Mouse (Mus musculus) lung, embryonic 16.5 days (tissue): ENCODE results near the gene Kirrel3. TPM values are rescaled to one million over a fixed set of nuclear protein-coding genes. Genes with fewer than 3 reads are reported as not detected.

Experiments
- ATAC-seq: fragments of 200-750 bp; cut with Nextera tagmentation; 2 replicates; pipeline ENCODE4 v1.8.0; 2017; ENCODE audit warnings: low read depth, mild to moderate bottlenecking, moderate library complexity
- H3K27ac ChIP-seq: fragments of 300-500 bp; sonication (generic); 2 replicates; pipeline ENCODE4 v1.5.1; 2014; ENCODE audit warnings: mild to moderate bottlenecking, control low read depth, low read length
- H3K27me3 ChIP-seq: fragments of 300-500 bp; sonication (generic); 2 replicates; pipeline ENCODE4 v1.6.1; 2014; ENCODE audit warnings: low read depth, low read length, mixed read lengths; ENCODE audit not compliant: control insufficient read depth, insufficient read depth
- H3K36me3 ChIP-seq: fragments of 300-500 bp; sonication (generic); 2 replicates; pipeline ENCODE4 v1.6.1; 2014; ENCODE audit warnings: low read length; ENCODE audit not compliant: control insufficient read depth, insufficient read depth
- H3K4me1 ChIP-seq: fragments of 300-500 bp; sonication (generic); replicated peaks from 2 replicates; pipeline ENCODE4 v1.6.1; 2014; ENCODE audit warnings: low read length, mixed read lengths; ENCODE audit not compliant: control insufficient read depth, insufficient read depth
- H3K4me2 ChIP-seq: fragments of 300-500 bp; sonication (generic); 2 replicates; pipeline ENCODE4 v1.6.1; 2014; ENCODE audit warnings: low read depth, low read length, control low read depth
- H3K4me3 ChIP-seq: fragments of 300-500 bp; sonication (generic); 2 replicates; pipeline ENCODE4 v1.5.1; 2014; ENCODE audit warnings: mild to moderate bottlenecking, low read length, control low read depth
- H3K9ac ChIP-seq: fragments of 300-500 bp; sonication (generic); 2 replicates; pipeline ENCODE4 v1.6.1; 2014; ENCODE audit warnings: low read length, control low read depth
- H3K9me3 ChIP-seq: fragments of 300-500 bp; sonication (generic); 2 replicates; pipeline ENCODE4 v1.6.1; 2016; ENCODE audit warnings: low read length; ENCODE audit not compliant: control insufficient read depth
- WGBS: fragments of 180-500 bp; shearing (Covaris S2); extraction: QIAGEN DNeasy Blood & Tissue Kit; methylation state at CpG from one replicate; pipeline ENCODE4 v1.1.7; 2014; 5-methylcytosine and 5-hydroxymethylcytosine counted together
- polyA plus RNA-seq: library from polyadenylated mRNA; unstranded; fragments of >200 nt; fragmentation: Nextera tagmentation; extraction: Ambion mirVana; gene quantifications from 2 replicates; pipeline ENCODE4 v1.2.1, GENCODE M21; 2015

Gene Kirrel3
- polyA plus RNA-seq, 1 experiment from 2014 or later: 1.2 TPM

- H3K27ac ChIP-seq: no peak overlapping the region
- H3K4me2 ChIP-seq: no peak overlapping the region
- no peak overlapping the region for H3K4me3 ChIP-seq
- no peaks in the 10 kb centered on the region for H3K36me3 ChIP-seq
- H3K9ac ChIP-seq: no peak overlapping the region
- WGBS: 58% methylated on average over 14 of the region's 14 CpGs
- H3K4me1 ChIP-seq: no peaks in the 10 kb centered on the region
- H3K27me3 ChIP-seq: no peaks in the 10 kb centered on the region
- ATAC-seq: no peak
- H3K9me3 ChIP-seq: no peaks in the 10 kb centered on the region
These were observed 475.5 kb downstream of the Kirrel3 start for GRCm38 (mm10) chr9:34961171-34961570.

GRCm38 (mm10) chr9:34962251-34962650 is 476.6 kb downstream of the Kirrel3 start:
- 90% methylated on average over 4 of the region's 4 CpGs for whole genome bisulfite sequencing
- no peak for ATAC-seq
- no peak overlapping the region for H3K4me3 ChIP-seq

DNA sequence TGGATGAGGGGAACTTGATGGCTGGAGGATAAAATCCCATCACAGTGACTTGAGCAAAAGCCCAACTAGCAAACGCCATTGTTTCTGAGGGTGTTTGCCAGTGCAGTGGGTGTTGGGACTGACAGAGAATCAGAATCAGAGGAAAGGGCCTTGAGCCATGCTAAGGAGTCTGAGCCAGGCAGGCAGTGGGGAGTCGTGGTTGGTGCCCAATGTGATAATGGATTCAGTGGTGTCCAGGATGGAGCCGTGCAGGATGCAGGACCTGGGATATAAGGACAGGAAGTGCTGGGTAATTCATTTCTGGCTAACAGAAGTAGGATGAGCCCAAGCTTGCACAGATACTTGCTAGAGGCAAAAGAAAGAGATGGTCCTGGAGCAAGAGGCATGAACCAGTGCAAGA is 477.9 kb downstream of the Kirrel3 start:
- Histone ChIP-seq H3K27me3 (no peaks in the 10 kb centered on the region), H3K27ac (no peak overlapping the region), H3K9ac (no peak overlapping the region), H3K36me3 (no peaks in the 10 kb centered on the region), H3K4me2 (no peak overlapping the region), H3K9me3 (no peaks in the 10 kb centered on the region), H3K4me1 (no peaks in the 10 kb centered on the region), H3K4me3 (no peak overlapping the region)
- 58% methylated on average over 3 of the region's 3 CpGs for WGBS
- ATAC-seq: no peak

More at GRCm38 (mm10) chr9:34962251-34962650, 476.6 kb downstream of the Kirrel3 start:
- Histone ChIP-seq H3K36me3 (no peaks in the 10 kb centered on the region), H3K27me3 (no peaks in the 10 kb centered on the region), H3K27ac (no peak overlapping the region), H3K4me1 (no peaks in the 10 kb centered on the region), H3K9me3 (no peaks in the 10 kb centered on the region), H3K9ac (no peak overlapping the region), H3K4me2 (no peak overlapping the region)

- H3K4me3 ChIP-seq: no peak overlapping the region
- no peaks in the 10 kb centered on the region for H3K36me3 ChIP-seq
- H3K4me1 ChIP-seq: no peaks in the 10 kb centered on the region
- no peak for ATAC-seq
- WGBS: 80% methylated on average over 14 of the region's 14 CpGs
- no peak overlapping the region for H3K4me2 ChIP-seq
- no peaks in the 10 kb centered on the region for H3K9me3 ChIP-seq
- H3K27me3 ChIP-seq: no peaks in the 10 kb centered on the region
- no peak overlapping the region for H3K27ac ChIP-seq
- no peak overlapping the region for H3K9ac ChIP-seq
These were observed 478.7 kb downstream of the Kirrel3 start for GRCm38 (mm10) chr9:34964172-34965040.

- no peaks in the 10 kb centered on the region for H3K36me3 ChIP-seq
- H3K4me3 ChIP-seq: no peak overlapping the region
- 44% methylated on average over 4 of the region's 4 CpGs for WGBS
- H3K9ac ChIP-seq: no peak overlapping the region
- no peaks in the 10 kb centered on the region for H3K27me3 ChIP-seq
- no peak overlapping the region for H3K27ac ChIP-seq
- H3K4me1 ChIP-seq: no peaks in the 10 kb centered on the region
- no peak for ATAC-seq
- H3K9me3 ChIP-seq: no peaks in the 10 kb centered on the region
- no peak overlapping the region for H3K4me2 ChIP-seq
These were observed 479.3 kb downstream of the Kirrel3 start for GRCm38 (mm10) chr9:34965041-34965415.

DNA sequence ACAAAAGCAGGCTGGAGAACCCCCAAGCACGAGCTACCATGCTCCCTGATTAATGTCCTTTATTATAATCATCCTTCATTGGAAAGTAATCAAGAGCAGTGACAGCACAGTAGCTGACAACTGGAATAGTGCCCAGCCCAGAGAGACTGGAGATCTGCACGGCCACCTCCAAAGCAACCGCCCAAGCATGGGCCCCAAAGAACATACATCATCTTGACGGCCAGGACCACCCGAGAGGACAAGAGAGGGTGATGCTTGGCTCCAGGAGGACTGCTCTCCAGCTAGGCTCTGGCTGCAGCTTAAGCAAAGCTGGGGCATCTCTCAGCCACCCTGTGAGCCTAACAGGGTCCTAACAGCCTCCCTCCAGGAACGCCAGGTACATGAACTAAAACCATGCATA is 482.1 kb downstream of the Kirrel3 start:
- Histone ChIP-seq H3K36me3 (no peaks in the 10 kb centered on the region), H3K27ac (no peak overlapping the region), H3K4me1 (no peaks in the 10 kb centered on the region), H3K27me3 (no peaks in the 10 kb centered on the region), H3K4me3 (no peak overlapping the region), H3K9me3 (no peaks in the 10 kb centered on the region), H3K9ac (no peak overlapping the region), H3K4me2 (no peak overlapping the region)
- ATAC-seq: peak; percentile 47; the same call in 1 of the 2 replicates
- WGBS: 16% methylated on average over 6 of the region's 6 CpGs

DNA sequence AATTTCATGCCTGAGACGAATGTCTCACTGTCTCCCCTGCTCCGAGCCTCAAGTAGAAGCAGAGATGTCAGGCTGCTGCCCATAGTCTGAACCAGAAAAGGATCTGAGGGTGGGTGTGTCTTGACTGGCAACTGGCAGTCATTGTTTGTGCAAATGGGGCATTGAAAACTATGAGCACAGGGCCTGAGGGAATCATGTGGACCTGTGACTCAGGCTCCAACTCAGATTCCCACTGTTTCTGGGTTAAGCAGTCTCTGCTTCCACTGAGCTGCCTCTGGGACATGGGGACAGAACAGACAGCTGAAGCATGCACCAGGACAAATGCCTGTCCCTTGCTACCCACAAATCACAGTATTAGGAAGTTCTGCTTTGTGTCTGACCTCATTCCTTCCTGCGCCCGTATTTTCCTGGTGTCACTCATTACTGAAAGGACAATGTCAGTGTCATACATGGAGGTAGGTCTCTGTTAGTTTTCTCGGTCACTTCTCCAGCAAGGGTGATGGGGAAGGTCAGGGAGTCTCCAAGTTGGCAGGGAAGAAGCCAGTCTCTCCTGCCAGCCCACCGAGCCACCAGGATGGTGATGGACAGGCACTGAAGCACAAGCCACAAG is 484.3 kb downstream of the Kirrel3 start:
- H3K9me3 ChIP-seq: no peaks in the 10 kb centered on the region
- 69% methylated on average over 6 of the region's 6 CpGs for WGBS
- no peaks in the 10 kb centered on the region for H3K36me3 ChIP-seq
- no peak overlapping the region for H3K9ac ChIP-seq
- no peak for ATAC-seq
- no peaks in the 10 kb centered on the region for H3K4me1 ChIP-seq
- H3K27ac ChIP-seq: no peak overlapping the region
- H3K4me3 ChIP-seq: no peak overlapping the region
- H3K27me3 ChIP-seq: no peaks in the 10 kb centered on the region
- H3K4me2 ChIP-seq: no peak overlapping the region

DNA sequence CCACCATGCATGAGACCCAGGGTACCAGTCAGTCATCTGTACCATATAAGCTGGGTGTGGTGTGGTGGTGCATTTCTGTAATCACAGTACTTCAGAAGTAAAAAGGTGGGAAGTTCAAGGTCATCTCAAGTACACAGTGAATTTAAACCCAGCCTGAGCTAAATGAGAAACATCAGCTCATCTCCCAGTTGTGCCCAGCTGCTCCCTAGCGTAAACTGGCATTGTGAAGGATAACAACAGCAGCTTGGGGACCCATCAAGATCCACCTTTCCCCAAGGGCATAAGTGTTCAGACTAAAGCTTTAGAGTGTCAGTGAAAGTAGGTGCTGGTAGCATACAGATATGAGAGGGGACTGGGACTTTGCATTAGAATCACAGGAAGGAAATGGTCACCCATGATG is 488.6 kb downstream of the Kirrel3 start:
- H3K27me3 ChIP-seq: no peaks in the 10 kb centered on the region
- ATAC-seq: no peak
- no peaks in the 10 kb centered on the region for H3K36me3 ChIP-seq
- WGBS: 91% methylated on average over 1 of the region's 1 CpGs
- no peak overlapping the region for H3K4me3 ChIP-seq
- no peaks in the 10 kb centered on the region for H3K9me3 ChIP-seq
- H3K9ac ChIP-seq: no peak overlapping the region
- H3K27ac ChIP-seq: no peak overlapping the region
- no peak overlapping the region for H3K4me2 ChIP-seq
- no peaks in the 10 kb centered on the region for H3K4me1 ChIP-seq

DNA sequence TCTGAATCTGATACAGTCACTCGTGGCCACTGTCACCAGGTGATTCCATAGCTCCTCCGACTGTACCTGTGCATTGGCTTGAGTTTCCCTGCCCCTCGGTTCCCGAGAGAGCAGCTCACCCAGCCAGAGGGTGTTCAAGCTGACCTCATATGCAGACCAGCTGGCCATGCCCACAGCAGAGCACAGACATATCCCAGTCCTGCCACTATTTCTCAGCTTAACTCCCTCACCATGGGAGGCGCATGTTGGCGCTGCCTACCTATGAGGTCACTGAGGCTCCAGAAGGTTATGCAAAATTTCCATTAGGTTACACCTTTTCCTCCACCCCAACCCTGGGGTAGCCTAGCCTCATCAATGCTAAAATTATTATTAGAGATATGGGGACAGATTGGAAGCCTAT is 489.6 kb downstream of the Kirrel3 start:
- Histone ChIP-seq H3K9me3 (no peaks in the 10 kb centered on the region), H3K4me1 (no peaks in the 10 kb centered on the region), H3K4me3 (no peak overlapping the region), H3K27me3 (no peaks in the 10 kb centered on the region), H3K27ac (no peak overlapping the region), H3K9ac (no peak overlapping the region), H3K4me2 (no peak overlapping the region), H3K36me3 (no peaks in the 10 kb centered on the region)
- 89% methylated on average over 6 of the region's 6 CpGs for WGBS
- no peak for ATAC-seq
